Mouse (Mus musculus) thymus, adult 2 months (tissue): ENCODE measurements at regions not wholly inside any gene's neighbourhood (a gene's known extent, or its start where the extent isn't known, plus 50 kb on each side); places are given as distances from the start of the nearest gene placed in this dataset.

ENCODE experiments used
- CTCF ChIP-seq: fragments of 200-500 bp; IDR thresholded peaks from 2 replicates; pipeline ENCODE4 v1.5.1; 2012; ENCODE audit warnings: mild to moderate bottlenecking, control low read depth, low read length, moderate library complexity, borderline replicate concordance; ENCODE audit not compliant: control insufficient read depth, poor library complexity, insufficient read depth; ENCODE audit errors: extremely low read depth
- POLR2A ChIP-seq: fragments of 200-500 bp; IDR thresholded peaks from 2 replicates; pipeline ENCODE4 v1.6.1; 2012; ENCODE audit warnings: mild to moderate bottlenecking, low read length, control low read depth, moderate library complexity; ENCODE audit not compliant: control insufficient read depth, poor library complexity, insufficient read depth; ENCODE audit errors: extremely low read depth

DNA sequence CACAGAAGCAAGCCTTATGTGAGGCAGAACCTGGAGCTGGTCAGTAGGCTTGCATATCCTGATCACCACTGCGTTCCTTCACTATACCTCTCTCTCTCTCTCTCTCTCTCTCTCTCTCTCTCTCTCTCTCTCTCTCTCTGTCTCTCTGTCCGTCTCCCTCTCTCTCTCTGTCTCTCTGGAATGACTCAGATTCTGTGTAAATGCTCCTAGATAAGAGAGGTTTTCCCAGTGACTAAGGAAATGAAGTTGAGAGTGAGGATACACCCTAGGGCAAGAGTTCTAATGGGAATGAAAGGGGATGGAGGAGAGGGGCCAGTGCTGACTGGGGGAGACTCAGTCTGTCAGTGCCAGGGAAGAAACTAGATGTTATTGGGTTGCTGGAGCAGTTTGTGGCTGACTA lies 91.6 kb upstream of the Fam3c start:
- TF ChIP-seq POLR2A (no peak), CTCF (no peak)
